Mouse (Mus musculus): ENCODE measurements around the gene Gm10491. TPM values are rescaled to one million over a fixed set of nuclear protein-coding genes. Genes with fewer than 3 reads are reported as not detected.
"Not testable (repeated sequence)": the region's sequence is repeated elsewhere in the genome, so short reads cannot be mapped to it uniquely, and the experiment has no call there.

Gene Gm10491
- total and polyA plus RNA-seq, 2 experiments from 2014 or later, result not detected

DNA sequence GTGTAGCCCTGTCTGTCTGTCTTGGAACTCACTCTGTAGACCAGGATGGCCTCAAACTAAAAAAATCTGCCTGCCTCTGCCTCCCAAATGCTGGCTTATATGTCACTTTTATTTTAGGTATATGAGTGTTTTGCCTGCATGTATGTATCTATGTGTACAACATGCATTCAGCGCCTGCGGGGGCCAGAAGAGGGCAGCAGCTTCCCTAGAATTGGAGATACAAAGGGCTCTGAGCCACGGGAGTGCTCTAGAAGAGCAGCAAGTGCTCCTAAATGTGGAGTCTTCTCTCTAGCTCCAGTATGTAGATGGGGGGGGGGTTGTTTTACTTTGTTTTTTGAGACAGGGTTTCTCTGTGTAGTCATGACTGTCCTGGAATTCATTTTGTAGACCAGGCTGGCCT lies 8.0 kb upstream of the Gm10491 start:
- not testable (repeated sequence) for H3K27ac ChIP-seq (ENCODE audit: low read depth, low read length); ATAC-seq (ENCODE audit: low FRiP score); H3K27me3 ChIP-seq (ENCODE audit: insufficient read depth, low read length); H3K36me3 ChIP-seq (ENCODE audit: insufficient read depth, low read length); H3K9ac ChIP-seq (replicated peaks; ENCODE audit: low read length, poor library complexity, severe bottlenecking); H3K4me1 ChIP-seq (ENCODE audit: insufficient read depth, low read length); H3K9me3 ChIP-seq (ENCODE audit: low read length); H3K4me2 ChIP-seq (ENCODE audit: low read depth, low read length, poor library complexity, severe bottlenecking); DNase-seq (ENCODE audit: low spot score); H3K4me3 ChIP-seq (ENCODE audit: low read depth, low read length)
- peak; percentile 37 for TF ChIP-seq CTCF (IDR thresholded peaks at IDR 0.05)
- WGBS, result 25% methylated on average over 3 of the region's 3 CpGs

DNA sequence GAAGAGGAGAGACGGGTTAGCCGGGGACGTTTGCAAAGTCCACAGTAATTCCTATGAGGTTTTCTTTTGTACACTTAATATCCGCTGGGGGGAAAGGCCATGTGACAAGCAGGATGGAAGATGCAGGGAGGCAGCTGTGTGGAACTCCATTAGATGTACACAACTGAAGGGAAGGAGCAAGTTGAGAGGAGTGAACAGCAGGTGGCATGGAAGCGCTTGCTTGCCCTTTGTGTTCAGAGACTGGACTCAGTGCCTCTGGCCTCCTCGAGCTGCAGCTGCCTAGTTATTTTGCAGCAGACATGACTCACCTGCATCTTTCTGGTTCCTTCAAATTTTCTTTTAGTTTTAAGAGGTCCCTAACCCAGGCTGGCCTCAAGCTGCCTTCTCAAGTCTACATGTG lies 2.8 kb upstream of the Gm10491 start:
- Histone ChIP-seq H3K4me2 (ENCODE audit: low read depth, low read length, poor library complexity, severe bottlenecking) (no peak overlapping the region), H3K27ac (ENCODE audit: low read depth, low read length) (no peak overlapping the region), H3K9ac (replicated peaks; ENCODE audit: low read length, poor library complexity, severe bottlenecking) (no peak overlapping the region), H3K4me3 (ENCODE audit: low read depth, low read length) (no peak overlapping the region), H3K27me3 (ENCODE audit: insufficient read depth, low read length) (no peaks in the 10 kb centered on the region), H3K4me1 (ENCODE audit: insufficient read depth, low read length) (no peaks in the 10 kb centered on the region), H3K9me3 (ENCODE audit: low read length) (no peaks in the 10 kb centered on the region), H3K36me3 (ENCODE audit: insufficient read depth, low read length) (no peaks in the 10 kb centered on the region)
- DNase-seq (ENCODE audit: low spot score) (peak; percentile 28), ATAC-seq (ENCODE audit: low FRiP score) (no peak)
- WGBS, result 46% methylated on average over 6 of the region's 6 CpGs
- TF ChIP-seq CTCF (IDR thresholded peaks at IDR 0.05), result peak; percentile 43

DNA sequence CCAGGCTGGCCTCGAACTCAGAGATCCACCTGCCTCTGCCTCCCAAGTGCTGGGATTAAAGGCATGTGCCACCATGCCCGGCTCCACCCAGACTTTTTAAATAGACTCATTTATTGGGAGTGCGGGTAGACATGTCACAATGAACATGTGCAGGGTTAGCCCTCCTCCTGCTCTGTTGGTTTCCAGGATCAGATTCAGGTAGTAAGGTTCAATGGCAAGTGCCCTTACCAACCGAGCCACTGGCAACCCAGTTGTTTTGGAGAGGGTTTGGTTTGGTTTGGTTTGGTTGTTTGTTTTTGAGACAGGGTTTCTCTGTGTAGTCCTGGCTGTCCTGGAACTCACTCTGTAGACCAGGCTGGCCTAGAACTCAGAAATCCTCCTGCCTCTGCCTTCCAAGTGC lies 1.6 kb upstream of the Gm10491 start, which contains the start of gene Gm10490:
Gene Gm10490 (plus strand): TSS at position 301 of the 400 bp plus-strand sequence.
- DNase-seq (ENCODE audit: low spot score); ATAC-seq (ENCODE audit: low FRiP score); H3K4me3 ChIP-seq (ENCODE audit: low read depth, low read length); H3K36me3 ChIP-seq (ENCODE audit: insufficient read depth, low read length); H3K9ac ChIP-seq (replicated peaks; ENCODE audit: low read length, poor library complexity, severe bottlenecking); H3K4me2 ChIP-seq (ENCODE audit: low read depth, low read length, poor library complexity, severe bottlenecking); H3K9me3 ChIP-seq (ENCODE audit: low read length); H3K27ac ChIP-seq (ENCODE audit: low read depth, low read length); H3K4me1 ChIP-seq (ENCODE audit: insufficient read depth, low read length); H3K27me3 ChIP-seq (ENCODE audit: insufficient read depth, low read length): not testable (repeated sequence)
- 94% methylated on average over 4 of the region's 4 CpGs for WGBS

DNA sequence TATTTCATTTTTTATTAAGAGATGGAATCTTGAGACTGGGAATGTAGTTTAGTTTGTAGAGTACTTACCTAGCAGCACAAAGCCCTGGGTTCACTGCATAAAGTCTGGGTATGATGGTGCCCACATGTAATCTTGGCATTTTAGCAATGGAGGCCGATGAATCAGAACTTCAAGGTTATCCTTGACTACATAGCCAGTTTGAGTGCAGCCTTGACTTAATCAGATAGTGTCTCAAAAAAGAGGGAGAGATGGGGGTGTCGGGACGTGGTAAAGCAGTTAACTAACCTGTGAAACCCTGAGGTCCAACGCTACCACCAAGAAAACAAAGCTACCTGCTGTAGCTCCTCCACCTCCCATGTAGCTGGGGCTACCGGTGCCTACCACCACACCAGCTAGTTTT lies 3.2 kb downstream of the Gm10491 start:
- H3K4me3 ChIP-seq (ENCODE audit: low read depth, low read length), result no peak overlapping the region
- no peak overlapping the region for H3K9ac ChIP-seq (replicated peaks; ENCODE audit: low read length, poor library complexity, severe bottlenecking)
- 90% methylated on average over 5 of the region's 5 CpGs for WGBS
- H3K36me3 ChIP-seq (ENCODE audit: insufficient read depth, low read length), result no peaks in the 10 kb centered on the region
- no peaks in the 10 kb centered on the region for H3K9me3 ChIP-seq (ENCODE audit: low read length)
- H3K27ac ChIP-seq (ENCODE audit: low read depth, low read length), result no peak overlapping the region
- DNase-seq (ENCODE audit: low spot score) (no peak), ATAC-seq (ENCODE audit: low FRiP score) (no peak)
- no peaks in the 10 kb centered on the region for H3K27me3 ChIP-seq (ENCODE audit: insufficient read depth, low read length)
- H3K4me2 ChIP-seq (ENCODE audit: low read depth, low read length, poor library complexity, severe bottlenecking), result no peak overlapping the region
- H3K4me1 ChIP-seq (ENCODE audit: insufficient read depth, low read length), result no peaks in the 10 kb centered on the region
- no peak for TF ChIP-seq CTCF (IDR thresholded peaks at IDR 0.05)

DNA sequence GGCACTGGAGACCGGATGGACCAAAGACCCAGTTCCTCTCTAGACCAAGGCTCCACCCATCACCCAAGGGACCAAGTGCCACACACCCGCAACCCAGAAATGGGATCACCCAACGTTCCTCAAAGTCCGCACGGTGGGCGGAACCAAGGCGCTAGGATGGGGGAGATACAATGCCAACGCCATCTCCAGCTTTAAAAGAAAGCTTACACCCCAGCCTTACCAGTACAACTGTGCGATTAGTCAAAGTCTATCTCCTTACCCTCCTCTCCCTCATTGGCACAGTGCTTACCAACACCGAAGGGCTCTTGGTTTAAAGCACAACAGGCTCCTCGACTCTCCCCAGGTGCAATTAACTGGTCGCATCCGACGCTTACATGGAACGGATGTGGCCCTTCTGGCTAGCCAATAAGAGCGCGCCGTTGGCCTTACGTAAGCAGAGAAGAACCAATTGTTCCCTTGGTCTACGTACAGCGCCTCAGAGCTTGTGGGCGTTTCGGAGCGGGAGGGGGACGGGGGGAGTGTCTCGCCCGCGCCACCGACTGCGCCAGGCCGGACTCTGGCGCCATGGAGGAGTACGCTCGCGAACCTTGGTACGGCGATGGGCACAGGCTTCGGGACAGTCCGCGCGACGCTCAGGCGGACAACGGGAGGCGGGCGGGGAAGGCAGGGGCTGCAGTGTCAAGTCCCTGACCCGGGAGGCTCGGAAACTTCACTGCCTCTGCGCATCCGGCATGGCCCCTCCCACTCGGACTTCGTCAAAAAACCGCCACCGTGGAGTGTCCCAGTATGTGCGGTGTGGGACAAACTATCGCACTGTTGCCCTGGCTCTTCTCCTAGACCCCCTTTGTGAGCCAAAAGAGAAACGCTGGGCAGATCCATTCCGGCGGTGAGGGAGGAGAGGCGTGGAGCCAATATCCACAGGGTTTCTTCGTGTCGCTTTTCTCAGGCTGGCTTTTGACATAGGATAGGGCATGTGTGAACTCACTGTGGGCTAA lies 8.5 kb downstream of the Gm10491 start, which contains the start of the genes Pqbp1 and Timm17b:
Gene Pqbp1 (minus strand): TSS at position 390 of the 995 bp plus-strand sequence.
Gene Timm17b (plus strand): TSS at position 478 of the 995 bp plus-strand sequence.
- peak; percentile 98 for ATAC-seq (ENCODE audit: low FRiP score)
- H3K4me1 ChIP-seq (ENCODE audit: insufficient read depth, low read length), result no peaks in the 10 kb centered on the region
- no peak for TF ChIP-seq CTCF (IDR thresholded peaks at IDR 0.05)

DNA sequence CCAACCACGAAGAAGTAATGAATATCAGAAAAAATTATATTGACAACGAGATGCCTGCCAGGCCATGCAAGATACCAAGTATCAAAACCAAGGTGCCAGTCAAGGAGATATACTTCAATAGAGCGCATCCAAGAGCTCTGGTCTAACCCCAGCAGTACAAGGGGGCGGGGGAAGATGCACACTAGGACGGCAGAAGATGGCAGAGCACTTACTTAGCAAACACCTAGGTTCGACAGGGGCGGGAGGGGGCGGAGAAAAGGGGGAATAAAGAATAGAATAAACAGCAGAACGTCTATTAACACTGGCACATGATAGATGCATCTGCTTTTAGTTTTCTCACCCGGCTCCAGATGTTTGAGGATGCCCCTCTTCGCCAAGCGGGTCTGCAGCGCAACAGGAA lies 9.4 kb downstream of the Gm10491 start:
- no peaks in the 10 kb centered on the region for H3K27me3 ChIP-seq (ENCODE audit: insufficient read depth, low read length)
- DNase-seq (ENCODE audit: low spot score) (no peak), ATAC-seq (ENCODE audit: low FRiP score) (no peak)
- H3K4me1 ChIP-seq (ENCODE audit: insufficient read depth, low read length), result no peaks in the 10 kb centered on the region
- H3K9me3 ChIP-seq (ENCODE audit: low read length), result no peaks in the 10 kb centered on the region
- peak overlapping the region; percentile 83 for H3K27ac ChIP-seq (ENCODE audit: low read depth, low read length)
- peak overlapping the region; percentile 57 for H3K9ac ChIP-seq (replicated peaks; ENCODE audit: low read length, poor library complexity, severe bottlenecking)
- peak overlapping the region; percentile 51 for H3K4me3 ChIP-seq (ENCODE audit: low read depth, low read length)
- WGBS, result 26% methylated on average over 13 of the region's 13 CpGs
- H3K4me2 ChIP-seq (ENCODE audit: low read depth, low read length, poor library complexity, severe bottlenecking), result peak overlapping the region; percentile 50
- no peak for TF ChIP-seq CTCF (IDR thresholded peaks at IDR 0.05)
- peaks cover 4% of the 10 kb centered on the region; the same call in 1 of the 2 replicates for H3K36me3 ChIP-seq (ENCODE audit: insufficient read depth, low read length)

More for the DNA sequence above, 8.5 kb downstream of the Gm10491 start, which contains the start of the genes Pqbp1 and Timm17b:
- peak within 1 kb of the TSS; percentile 83 for H3K27ac ChIP-seq (ENCODE audit: low read depth, low read length)
- peaks cover 4% of the 10 kb centered on the region; the same call in 1 of the 2 replicates for H3K36me3 ChIP-seq (ENCODE audit: insufficient read depth, low read length)
- DNase-seq (ENCODE audit: low spot score), result peak; percentile 97
- H3K4me3 ChIP-seq (ENCODE audit: low read depth, low read length), result peak within 1 kb of the TSS; percentile 51
- H3K4me2 ChIP-seq (ENCODE audit: low read depth, low read length, poor library complexity, severe bottlenecking), result peak within 1 kb of the TSS; percentile 50
- H3K9me3 ChIP-seq (ENCODE audit: low read length), result no peaks in the 10 kb centered on the region
- 19% methylated on average over 60 of the region's 62 CpGs for WGBS
- H3K27me3 ChIP-seq (ENCODE audit: insufficient read depth, low read length), result no peaks in the 10 kb centered on the region
- H3K9ac ChIP-seq (replicated peaks; ENCODE audit: low read length, poor library complexity, severe bottlenecking), result peak within 1 kb of the TSS; percentile 57

All from midbrain, postnatal 0 days (tissue).